Mouse (Mus musculus) lung, postnatal 10 days (tissue): ENCODE results near the gene Eif3l.

Source experiments
- DNase-seq: peaks from one replicate; pipeline ENCODE4 v3.0.0; 2021

The Eif3l gene

DNA sequence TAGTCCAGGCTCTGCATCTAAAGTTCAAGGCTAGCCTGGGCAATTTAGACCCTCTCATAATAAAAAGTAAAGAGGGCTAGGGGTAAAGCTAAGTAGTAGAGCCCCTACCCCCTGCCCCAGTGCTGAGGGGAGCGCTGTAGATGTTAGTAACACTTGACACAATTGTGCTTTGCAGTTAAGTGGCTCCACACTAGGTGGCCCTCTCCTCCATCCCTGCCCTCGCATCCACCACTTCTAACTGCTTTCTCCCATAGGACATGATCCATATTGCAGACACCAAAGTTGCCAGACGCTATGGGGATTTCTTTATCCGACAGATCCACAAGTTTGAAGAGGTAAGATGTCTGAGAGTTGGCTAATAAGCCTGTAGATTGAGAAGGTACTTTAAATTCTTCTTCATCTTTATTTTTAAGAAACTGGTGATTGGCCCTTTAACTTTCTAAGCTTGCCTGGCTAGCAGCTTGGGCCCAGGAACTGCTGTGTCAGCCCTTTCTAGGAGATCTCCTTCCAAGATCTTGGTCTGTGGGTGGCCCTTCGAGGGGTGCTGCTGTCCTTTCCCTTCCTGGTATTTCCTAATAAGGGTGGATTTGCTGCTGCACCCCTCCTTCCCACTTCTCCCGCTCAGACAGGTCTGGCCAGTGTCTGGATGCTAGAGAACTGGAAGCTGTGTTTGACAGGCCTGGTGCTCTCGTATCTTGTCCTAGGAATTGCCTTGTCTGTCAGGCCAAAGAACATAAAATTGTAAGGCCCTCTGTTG, 18.3 kb downstream of the Eif3l start:
- DNase-seq = peak; percentile 67

DNA sequence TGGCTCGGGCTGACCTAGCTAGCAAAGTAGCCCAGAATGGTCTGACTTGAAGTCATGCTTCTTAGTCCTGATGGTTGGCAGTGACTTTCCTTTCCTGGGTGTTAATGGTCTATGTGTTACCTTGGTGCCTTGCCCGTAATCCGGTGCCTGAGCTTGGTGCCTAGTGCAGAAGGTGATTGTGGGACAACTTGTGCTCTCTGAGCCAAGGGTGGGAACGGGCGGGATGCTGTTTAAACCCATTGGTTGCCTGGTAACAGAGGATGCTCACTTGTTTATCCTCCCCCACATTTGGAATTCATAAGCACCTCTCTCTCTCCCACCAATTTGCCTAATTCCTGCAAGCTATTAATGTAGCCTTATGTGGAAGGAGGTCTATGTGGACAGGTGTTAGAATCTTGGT, 20.5 kb downstream of the Eif3l start:
- DNase-seq = no peak

DNA sequence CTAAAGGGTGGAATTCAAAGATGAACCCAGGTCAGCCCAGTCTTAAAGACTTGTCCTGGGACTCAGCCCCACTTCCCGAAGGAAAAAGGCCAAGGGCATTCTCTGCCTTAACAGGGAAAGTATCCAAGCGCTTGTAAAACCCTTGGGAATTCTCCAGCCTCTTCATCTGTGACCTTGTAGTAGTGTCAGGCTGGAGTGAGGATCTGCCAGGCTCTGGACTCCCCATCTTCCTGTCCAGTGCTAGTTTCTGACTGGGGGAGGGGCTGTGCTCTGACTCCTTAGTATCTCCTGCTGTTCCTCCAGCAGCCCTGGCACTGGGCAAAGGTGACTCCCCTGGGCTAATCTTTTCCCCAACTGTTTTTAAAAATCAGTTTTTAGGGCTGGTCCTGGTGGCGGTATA, 21.6 kb downstream of the Eif3l start:
- DNase-seq = peak; percentile 42

- no peak for DNase-seq
Observed at GRCm38 (mm10) chr15:79097135-79097534, 22.2 kb downstream of the Eif3l start.

DNA sequence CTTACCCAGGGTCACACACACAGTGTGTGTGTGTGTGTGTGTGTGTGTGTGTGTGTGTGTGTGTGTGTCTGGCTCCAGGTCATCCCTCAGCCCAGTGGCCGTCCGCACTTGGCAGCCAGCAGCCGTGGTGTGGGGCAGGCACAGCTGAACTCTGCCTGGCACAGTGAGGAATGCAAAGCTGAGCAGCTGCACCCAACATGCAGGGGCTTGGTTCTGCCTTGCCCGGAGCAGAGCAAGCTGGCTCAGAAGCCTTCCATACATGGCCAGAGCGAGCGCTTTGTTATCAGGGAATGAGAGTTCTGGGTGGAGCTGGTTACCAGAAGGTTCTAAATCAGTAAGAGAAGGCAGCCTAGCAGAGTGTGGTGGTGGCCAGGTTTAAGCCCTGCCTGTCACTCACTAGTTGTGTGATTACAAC, 22.6 kb downstream of the Eif3l start:
- DNase-seq = peak; percentile 71

DNA sequence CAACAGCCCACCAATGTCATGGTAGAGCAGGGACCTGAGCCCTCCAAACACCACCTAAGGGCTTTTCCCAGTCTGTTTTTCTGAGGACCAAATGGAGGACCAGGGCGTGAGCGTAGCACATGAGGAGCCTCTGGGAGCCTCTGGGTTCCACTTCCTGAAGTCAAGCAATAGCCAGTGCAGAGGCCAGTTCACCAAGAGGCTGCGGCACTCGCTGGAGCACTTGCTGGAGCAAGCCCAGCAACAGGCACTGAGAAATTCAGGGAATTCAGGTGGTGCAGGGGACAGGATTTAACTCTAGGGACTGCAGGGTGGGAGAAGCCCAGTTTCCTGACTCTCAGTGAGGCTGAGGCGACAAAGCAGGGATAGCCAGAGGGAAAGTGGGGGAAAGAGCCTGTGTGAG, 23.2 kb downstream of the Eif3l start:
- DNase-seq = no peak

- peak; percentile 67 for DNase-seq
Observed at GRCm38 (mm10) chr15:79098868-79099267, 23.9 kb downstream of the Eif3l start.

DNA sequence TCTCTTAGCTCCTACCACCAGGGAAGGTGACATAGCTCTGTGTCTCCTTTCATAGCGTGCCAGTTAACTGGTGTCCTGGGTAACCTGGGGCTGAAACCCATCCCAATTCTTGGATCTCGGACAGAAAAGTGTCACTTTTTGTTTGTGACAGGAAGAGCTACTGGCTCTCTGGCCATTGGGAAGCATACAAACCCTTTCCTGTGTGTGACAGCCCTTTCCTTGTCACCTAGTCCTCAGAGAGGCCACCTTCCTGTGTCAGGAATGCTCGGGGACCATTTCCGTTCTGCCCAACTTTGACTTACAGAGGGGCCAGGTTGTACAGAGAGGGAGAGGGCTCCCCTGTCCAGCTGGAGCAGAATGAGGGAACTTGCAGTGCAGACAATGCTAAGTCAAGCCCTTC, 24.5 kb downstream of the Eif3l start:
- DNase-seq = peak; percentile 57

DNA sequence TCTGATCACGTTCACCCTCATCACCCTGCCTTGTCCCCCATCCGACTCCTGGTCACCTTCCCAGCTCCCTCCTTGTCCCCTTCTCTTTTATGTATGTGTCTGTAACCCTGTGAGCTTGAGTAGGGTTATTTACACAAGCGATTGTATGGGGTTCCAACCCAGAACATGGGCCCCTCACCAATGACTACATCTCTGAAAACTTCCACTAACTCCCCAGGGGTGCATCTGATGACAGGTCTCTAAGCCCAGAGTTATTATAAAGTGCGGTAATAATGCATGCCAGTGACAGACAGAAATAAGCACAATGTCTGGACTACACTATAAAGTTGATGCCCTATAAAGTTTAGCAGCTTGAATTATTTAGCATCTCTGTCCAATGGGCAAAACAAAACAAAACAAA, 25.4 kb downstream of the Eif3l start:
- DNase-seq = no peak

- no peak for DNase-seq
Observed at GRCm38 (mm10) chr15:79101531-79101930, 26.6 kb downstream of the Eif3l start.

- DNase-seq = no peak
Observed at GRCm38 (mm10) chr15:79103264-79103663, 28.3 kb downstream of the Eif3l start.

DNA sequence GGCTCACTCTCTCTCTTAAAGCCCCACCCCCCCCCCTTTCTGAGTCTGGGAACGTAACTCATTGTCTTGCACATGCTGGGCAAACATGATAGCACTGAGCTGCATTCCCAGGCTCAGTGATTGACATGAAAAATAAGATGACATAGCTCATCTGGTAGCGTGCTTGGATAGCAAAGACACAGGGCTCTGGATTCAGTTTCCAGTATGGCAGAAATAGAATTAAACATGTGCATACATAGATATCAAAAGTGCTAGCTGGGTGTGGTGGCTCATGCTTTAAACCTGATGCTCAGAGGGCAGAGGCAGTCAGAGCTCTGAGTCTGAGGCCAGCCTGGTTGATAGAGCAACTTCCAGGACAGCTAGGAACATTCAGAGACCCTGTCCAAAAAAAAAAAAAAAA, 30.8 kb downstream of the Eif3l start:
- no peak for DNase-seq

DNA sequence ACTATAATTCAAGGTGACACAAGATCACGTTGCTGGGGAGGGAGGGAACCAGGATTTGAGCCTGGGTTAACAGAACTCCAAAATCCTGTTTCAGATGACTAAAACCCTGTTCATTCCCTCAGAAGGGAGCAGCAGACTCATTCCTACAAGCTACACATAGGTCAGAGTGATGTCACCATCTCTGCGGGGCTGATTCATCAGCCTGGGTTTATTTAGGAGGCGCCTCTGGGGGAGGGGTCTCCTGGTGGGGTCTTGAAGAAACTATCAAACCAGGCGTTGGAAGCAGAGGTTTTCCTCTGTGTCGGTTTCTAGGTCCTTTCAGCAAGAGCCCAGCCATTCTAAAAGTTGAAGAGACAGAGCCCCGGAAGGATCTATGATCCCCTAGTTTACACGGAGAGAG, 33.0 kb downstream of the Eif3l start:
- no peak for DNase-seq

DNA sequence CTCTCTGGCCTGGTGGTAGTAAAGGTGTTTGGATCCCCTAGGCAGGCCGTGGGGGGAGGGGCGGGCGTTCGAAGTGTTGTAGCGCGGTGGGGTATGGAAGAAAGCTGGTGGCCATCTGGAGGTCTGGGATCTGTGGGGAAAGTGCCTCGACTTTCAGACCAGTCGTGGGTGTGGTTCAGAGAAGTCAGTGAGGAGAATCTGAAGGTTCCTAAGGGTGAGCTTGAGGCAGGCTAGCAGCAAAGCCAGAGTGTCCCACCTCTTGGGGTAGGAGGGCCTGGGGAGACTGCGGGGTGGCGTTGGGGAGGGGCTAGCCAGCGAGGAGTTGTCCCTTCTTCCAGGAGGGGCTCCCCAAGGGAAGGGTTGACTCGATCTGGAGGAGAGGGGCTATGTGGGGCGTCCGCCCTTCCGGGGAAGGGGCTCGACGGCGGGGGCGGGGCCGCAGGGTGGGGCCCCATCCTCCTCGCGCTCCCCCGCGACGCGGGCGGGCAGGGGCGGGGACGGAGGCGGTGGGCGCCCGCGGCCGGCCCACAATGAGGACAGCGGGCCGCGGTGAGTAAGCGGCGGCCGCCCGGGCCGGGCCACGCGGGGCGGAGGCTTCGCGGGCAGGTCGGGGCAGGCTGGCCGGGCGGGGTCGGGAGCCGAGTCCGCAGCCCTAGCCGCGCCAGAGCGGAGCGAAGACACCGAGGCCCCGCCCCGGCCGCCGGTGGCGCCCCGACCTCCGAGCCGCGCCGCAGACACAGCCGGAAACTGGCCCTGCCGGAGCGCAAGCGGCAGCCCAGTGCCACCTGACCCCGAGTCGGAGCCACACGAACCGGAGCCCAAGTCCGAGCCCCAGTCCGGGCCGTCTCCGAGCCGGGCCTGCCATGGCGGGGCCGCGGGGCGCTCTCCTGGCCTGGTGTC, 33.7 kb downstream of the Eif3l start, which contains the start of gene Micall1:
TSS of gene Micall1 (plus strand) at position 478 of the 900 bp plus-strand sequence.
- DNase-seq = peak; percentile 78

- peak; percentile 45 for DNase-seq
Observed at GRCm38 (mm10) chr15:79109321-79109934, 34.4 kb downstream of the Eif3l start.

- DNase-seq = no peak
Observed at GRCm38 (mm10) chr15:79110031-79110430, 35.1 kb downstream of the Eif3l start.

GRCm38 (mm10) chr15:79110528-79110927, 35.5 kb downstream of the Eif3l start:
- no peak for DNase-seq

DNA sequence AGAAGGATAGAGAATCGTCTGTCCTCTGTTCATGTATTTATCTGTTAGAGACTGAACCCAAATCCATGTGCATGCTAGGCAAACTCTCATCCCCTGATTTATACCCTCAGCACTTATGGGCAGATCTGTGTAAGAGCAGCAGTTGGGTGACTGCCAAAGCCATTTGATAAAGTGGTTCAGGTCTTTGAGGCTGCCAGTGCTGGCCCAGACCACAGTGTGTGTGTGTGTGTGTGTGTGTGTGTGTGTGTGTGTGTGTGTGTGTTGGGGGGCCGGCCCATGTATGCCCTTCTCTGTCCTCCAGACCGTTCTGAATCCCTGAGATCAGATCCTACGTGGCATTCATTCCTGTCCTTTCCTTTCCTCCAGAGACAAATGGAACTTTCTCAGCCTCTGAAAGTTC, 36.8 kb downstream of the Eif3l start:
- peak; percentile 46 for DNase-seq

DNA sequence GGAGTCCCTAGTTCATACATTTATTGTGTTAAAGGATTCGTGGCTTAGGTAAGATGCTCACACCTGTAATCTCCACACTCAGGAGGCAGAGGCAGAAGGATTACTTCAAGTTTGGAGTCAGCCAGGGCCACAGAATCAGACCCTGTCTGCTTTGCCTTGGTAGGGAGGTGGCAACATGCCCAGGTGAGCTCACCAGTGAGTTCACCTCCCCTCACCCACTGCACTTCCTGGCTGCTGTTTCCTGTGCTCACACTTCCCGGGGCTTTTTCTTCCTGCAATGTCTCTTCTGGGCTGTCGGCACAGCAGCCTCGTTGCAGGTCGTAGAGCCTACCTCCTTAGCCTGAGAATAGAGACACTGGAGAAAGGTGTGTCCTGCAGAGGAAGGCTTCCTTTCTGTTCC, 40.3 kb downstream of the Eif3l start:
- DNase-seq = peak; percentile 39

DNA sequence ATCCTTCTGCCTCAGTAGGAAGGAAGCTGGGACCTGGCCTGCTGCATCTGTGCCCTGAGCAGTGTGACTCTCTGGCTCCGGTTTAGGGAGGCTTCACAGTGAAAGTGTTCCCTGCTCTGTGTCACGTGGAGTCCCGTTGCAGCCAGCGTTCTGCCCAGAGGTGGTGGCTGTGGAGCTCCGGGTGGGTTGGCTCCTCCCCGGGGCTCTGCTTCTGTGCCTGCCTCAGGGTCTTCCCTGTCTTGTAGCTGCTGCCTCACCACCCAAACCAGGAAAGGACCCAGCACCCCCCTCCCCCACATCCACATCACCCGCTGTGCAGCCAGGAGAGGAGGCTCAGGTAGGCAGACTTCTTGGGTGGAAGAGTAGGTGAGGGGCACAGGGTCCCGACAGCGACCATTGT, 44.5 kb downstream of the Eif3l start:
- DNase-seq = no peak

DNA sequence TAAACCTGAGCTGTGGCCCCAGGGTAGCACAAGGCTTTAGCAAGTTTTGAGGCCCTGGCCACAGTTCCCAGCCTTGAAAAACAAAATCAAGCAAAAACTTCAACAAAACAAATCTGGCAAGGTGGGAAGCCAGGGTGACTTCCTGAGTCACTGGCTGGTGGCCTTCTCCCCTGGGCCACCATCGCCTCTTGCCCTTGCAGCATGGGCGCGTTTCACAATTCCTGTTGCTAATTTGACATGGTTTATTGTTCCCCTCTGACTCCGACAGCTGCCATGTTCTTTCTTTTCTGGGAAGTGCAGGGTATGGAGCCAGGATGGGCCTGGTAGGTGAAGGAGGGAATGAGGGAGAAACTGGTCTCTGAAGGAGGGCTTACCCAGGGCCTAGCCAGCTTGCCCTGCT, 47.1 kb downstream of the Eif3l start:
- no peak for DNase-seq

DNA sequence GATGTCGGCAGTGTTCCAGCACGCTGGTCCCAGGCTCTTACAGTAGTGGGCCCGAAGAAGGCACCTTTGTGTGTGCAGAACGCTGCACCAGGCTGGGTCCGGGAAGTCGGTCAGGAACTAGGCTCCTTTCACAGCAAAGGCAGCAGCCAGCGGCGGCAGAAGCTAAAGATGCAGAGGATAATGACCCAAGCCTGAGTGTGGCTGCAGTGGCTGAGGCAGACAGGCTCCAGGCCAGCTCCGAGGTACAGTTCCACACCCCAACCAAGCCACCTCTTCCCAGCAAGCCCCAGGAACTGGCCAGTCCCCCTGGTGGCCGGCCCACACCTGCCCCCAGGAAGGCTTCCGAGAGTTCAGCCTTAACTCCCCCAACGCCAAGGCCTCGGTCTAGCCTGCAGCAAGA, 47.6 kb downstream of the Eif3l start:
- no peak for DNase-seq

- DNase-seq = no peak
Observed at GRCm38 (mm10) chr15:79123751-79124150, 48.8 kb downstream of the Eif3l start.
